Comparison of ENCODE assay signal across 8 mouse cellular contexts in the genomic region with DNA sequence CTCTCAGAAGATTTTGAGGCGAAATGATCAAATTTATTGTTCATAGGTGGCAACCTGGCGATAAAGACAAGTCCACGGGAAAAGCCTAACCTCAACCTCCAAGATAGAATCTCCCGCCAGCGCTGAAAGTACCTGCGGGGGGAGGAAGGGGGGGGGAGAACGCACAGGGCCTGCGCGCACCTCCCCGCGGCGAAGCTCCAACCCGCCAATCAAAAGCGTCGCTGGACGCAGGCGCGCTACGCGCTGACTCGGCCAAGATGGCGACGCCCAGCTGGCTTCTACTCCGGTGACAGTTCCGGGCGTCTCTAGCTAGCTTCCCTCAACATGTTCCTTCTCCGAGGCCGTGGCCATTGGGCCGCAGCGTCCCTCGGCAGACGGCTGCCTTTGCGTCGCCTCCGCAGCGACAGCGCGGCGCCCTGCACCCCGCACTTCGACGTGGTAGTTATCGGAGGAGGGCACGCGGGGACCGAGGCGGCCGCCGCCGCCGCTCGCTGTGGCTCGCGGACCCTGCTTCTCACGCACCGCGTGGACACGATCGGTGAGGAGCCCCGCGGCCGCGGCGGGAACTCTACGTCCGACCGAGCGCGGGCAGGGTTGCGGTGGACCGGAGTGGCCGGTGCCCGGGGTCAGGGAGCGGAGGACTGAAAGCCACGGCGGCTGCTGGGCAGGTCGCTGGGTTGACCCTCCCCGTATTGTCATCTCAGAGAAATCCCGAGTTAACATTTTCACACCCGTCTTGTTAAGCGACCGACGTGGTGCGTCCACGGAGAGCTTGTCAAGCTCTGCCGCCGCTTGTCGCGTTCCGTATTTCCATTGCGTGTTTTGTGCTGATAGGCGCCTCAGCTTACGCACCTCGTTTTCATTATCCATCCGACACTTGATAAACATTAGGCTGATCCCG. TPM values are rescaled to one million over a fixed set of nuclear protein-coding genes. Genes with fewer than 3 reads are reported as not detected.
A peak's percentile ranks its signal among the peaks of the same experiment; 100 is the strongest.
DNase-seq lines count a peak whose midpoint lies in the region; ATAC-seq and TF ChIP-seq lines count a peak whose summit lies in the region.

Gene Mto1, plus strand, starts transcription at position 236 of the 901 bp plus-strand sequence.
Gene Gm17324, minus strand, starts transcription at position 814 of the 901 bp plus-strand sequence.

- peaks cover 30% of the 10 kb centered on the region for H3K27me3 ChIP-seq in E14TG2a.4 (ENCODE audit: insufficient read depth, low read length)
- H3K27me3 ChIP-seq in forebrain, embryonic 13.5 days = peaks cover 35% of the 10 kb centered on the region
- peaks cover 30% of the 10 kb centered on the region for H3K27me3 ChIP-seq in neural tube, embryonic 15.5 days (replicated peaks)

- H3K36me3 ChIP-seq in E14TG2a.4 (ENCODE audit: insufficient read depth, low read length) = peaks cover 39% of the 10 kb centered on the region
- peaks cover 22% of the 10 kb centered on the region for H3K36me3 ChIP-seq in forebrain, embryonic 13.5 days (ENCODE audit: poor library complexity, severe bottlenecking)
- peaks cover 20% of the 10 kb centered on the region for H3K36me3 ChIP-seq in neural tube, embryonic 15.5 days

- WGBS in forebrain, embryonic 13.5 days = under 1% methylated on average over 93 of the region's 96 CpGs
- WGBS in neural tube, embryonic 15.5 days = under 1% methylated on average over 93 of the region's 96 CpGs

- peak within 1 kb of the TSS; percentile 86 for H3K9ac ChIP-seq in forebrain, embryonic 13.5 days
- H3K9ac ChIP-seq in neural tube, embryonic 15.5 days (replicated peaks) = peak within 1 kb of the TSS; percentile 86

- TF ChIP-seq CTCF in E14TG2a.4 (conservative IDR thresholded peaks at IDR 0.05; ENCODE audit: low read length) = no peak

- peak within 1 kb of the TSS; percentile 66 for H3K4me2 ChIP-seq in forebrain, embryonic 13.5 days
- H3K4me2 ChIP-seq in neural tube, embryonic 15.5 days = peak within 1 kb of the TSS; percentile 64

- H3K9me3 ChIP-seq in E14TG2a.4 (ENCODE audit: low read length) = no peaks in the 10 kb centered on the region
- H3K9me3 ChIP-seq in forebrain, embryonic 13.5 days (replicated peaks) = no peaks in the 10 kb centered on the region
- no peaks in the 10 kb centered on the region for H3K9me3 ChIP-seq in neural tube, embryonic 15.5 days (replicated peaks)

- peak; percentile 97 for ATAC-seq in forebrain, embryonic 13.5 days
- ATAC-seq in neural tube, embryonic 15.5 days (ENCODE audit: low FRiP score) = peak; percentile 97

- peak within 1 kb of the TSS; percentile 99 for H3K4me3 ChIP-seq in E14TG2a.4 (replicated peaks; ENCODE audit: low read length)
- peak within 1 kb of the TSS; percentile 87 for H3K4me3 ChIP-seq in forebrain, embryonic 13.5 days
- peak within 1 kb of the TSS; percentile 79 for H3K4me3 ChIP-seq in neural tube, embryonic 15.5 days (replicated peaks)

- peak; percentile 93 for DNase-seq in c-Kit-positive CD71-positive TER-119-positive erythroid progenitor cells, embryonic 14.5 days (ENCODE audit: low spot score)
- DNase-seq in heart, postnatal 14 days = peak; percentile 93
- peak; percentile 87 for DNase-seq in layer of hippocampus, adult 11-12 months (ENCODE audit: low spot score)
- DNase-seq in lung, adult 18-20 months = peak; percentile 86 to 88
- peak; percentile 90 for DNase-seq in testis, postnatal 14 days (ENCODE audit: low spot score)

- peaks cover 29% of the 10 kb centered on the region for H3K4me1 ChIP-seq in E14TG2a.4 (replicated peaks; ENCODE audit: low read depth, low read length)
- H3K4me1 ChIP-seq in forebrain, embryonic 13.5 days = peaks cover 13% of the 10 kb centered on the region
- peaks cover 11% of the 10 kb centered on the region for H3K4me1 ChIP-seq in neural tube, embryonic 15.5 days

- intact Hi-C loops in heart, postnatal 14 days (cut with DNase I) = loop anchor here (2.0 to 10.0 kb wide), 2 partner anchors 33 to 343 kb away; partner anchors contain the start of genes Fbxo9 and Ick

- H3K27ac ChIP-seq in forebrain, embryonic 13.5 days = peak within 1 kb of the TSS; percentile 90
- H3K27ac ChIP-seq in neural tube, embryonic 15.5 days (replicated peaks) = peak within 1 kb of the TSS; percentile 95

RNA-seq across cellular contexts. Expression of gene Mto1, which starts in this region (rescaled TPM):
- polyA plus RNA-seq in forebrain, embryonic 13.5 days (2015; fragmentation: Nextera tagmentation; extraction: Ambion mirVana) = 24.9 and 26.1 TPM in 2 replicates
- 10 to 100 TPM; 20.6 to 23.5 TPM for total RNA-seq in heart, postnatal 14 days (2021)
- 30.0 and 30.1 TPM in 2 replicates for polyA plus RNA-seq in neural tube, embryonic 15.5 days (2015; fragmentation: Nextera tagmentation; extraction: Ambion mirVana)

RNA-seq across cellular contexts. Expression of gene Gm17324, which starts in this region (rescaled TPM):
- 0.65 and 0.97 TPM in 2 replicates for polyA plus RNA-seq in forebrain, embryonic 13.5 days (2015; fragmentation: Nextera tagmentation; extraction: Ambion mirVana)
- not detected for total RNA-seq in heart, postnatal 14 days (2021)
- polyA plus RNA-seq in neural tube, embryonic 15.5 days (2015; fragmentation: Nextera tagmentation; extraction: Ambion mirVana) = 2.6 and 3.0 TPM in 2 replicates

Comparison
In these comparisons a context has a peak if more than half of its experiments do, and no peak if none do; other contexts are left out.
1. Peak in every context shown above with its lines: DNase-seq, ATAC-seq, H3K4me3 ChIP-seq and H3K27ac ChIP-seq.